Mouse (Mus musculus) right cerebral cortex, adult 18-20 months (tissue): ENCODE measurements at regions not wholly inside any gene's neighbourhood (a gene's known extent, or its start where the extent isn't known, plus 50 kb on each side); places are given as distances from the start of the nearest gene placed in this dataset.

Experiments
- DNase-seq: peaks from one replicate; pipeline ENCODE4 v3.0.0; 2022; ENCODE audit warnings: mixed read lengths

DNA sequence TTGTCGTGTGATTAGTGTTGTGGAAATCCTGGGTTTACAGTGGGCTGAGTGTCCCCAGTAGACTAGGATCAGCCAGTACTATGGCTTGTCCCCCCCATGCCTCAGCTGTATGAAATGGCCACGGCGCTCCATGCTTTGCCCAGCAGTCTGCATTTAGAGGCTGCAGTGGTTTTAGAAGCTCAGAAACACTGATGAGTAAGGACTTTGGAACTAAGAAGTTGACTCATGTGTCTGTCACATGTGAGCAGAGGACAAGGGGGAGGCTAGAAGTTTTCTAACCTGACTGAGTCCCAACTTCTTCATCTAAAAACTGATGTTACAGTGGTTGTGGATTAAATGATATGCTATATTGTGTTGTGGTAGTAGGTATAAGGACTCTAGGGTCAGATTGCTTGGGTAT is 371.5 kb downstream of the Bckdhb start:
- no peak for DNase-seq

DNA sequence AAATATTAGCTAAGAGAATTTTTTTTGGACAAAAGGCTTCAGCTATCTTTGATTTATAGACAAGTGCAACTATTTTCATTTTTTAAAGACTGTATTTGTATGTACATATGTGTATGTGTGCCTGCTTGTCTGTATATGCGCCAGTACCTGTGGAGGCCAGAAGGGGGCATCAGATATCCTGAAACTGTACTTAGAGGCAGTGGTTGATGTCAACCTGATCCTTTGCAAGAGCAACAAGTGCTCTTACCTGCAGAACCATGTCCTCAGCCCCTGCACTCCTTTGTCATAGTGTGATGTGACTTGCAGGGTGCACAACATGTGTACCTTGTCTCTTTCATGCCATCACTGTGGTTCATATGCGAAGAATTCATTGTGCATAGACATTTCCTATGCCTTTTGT is 379.5 kb downstream of the Bckdhb start:
- no peak for DNase-seq

DNA sequence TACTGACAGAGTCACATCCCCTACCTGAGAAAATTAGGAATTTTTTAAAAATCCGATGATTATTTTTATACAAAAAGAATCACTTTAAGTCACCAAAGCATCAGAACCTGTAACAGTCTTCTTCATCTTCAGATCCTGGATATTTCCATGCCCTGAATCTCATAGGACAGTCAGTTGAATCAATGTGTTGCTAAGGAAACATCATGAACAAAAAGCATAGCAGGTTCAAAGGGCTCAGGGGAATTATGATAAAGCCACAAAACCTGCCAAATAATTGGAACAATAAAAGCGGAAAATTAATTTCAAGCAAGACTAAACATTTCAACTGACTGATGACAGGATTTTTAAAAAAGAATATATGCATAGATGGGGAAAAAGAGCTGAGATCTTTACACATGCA is 393.9 kb downstream of the Bckdhb start:
- no peak for DNase-seq

DNA sequence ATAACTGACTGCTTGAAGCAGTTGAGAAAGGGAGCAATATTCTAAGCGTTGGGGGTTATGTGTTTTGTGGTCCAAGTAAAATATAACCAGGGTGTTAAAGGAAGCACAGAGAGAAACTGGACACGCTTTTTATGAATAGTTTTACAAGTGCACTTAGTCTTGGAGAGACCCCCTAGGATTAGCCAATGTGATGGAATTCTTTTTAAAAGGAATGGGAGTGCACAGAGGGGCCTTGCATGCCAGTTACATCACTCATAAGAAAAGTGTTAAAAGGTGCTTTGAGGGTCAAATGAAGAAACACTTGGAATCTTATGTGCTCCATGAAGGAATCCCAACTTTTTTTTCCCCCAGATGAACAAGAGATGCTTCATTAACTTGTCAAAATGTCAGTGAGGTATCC is 394.4 kb downstream of the Bckdhb start:
- DNase-seq, result no peak

DNA sequence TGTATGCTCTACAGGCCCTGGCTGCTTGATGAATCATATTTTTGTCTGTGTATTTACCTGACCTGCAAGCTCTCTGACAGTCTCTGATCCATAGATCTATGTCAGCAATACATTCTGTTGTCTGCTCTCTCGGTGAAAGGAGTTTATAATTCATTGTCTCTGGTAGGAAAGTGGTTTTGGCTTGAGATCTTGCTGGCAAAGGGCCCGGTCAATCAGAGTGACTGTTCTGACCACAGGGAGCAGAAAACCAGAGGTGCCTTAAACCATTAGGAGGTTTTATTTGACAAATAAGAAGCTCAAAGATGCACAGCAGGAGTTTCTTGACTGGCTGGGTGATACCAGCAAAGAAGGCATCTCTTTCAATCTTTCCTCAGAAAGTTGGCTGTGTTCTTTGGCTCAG is 398.2 kb downstream of the Bckdhb start:
- DNase-seq, result no peak

DNA sequence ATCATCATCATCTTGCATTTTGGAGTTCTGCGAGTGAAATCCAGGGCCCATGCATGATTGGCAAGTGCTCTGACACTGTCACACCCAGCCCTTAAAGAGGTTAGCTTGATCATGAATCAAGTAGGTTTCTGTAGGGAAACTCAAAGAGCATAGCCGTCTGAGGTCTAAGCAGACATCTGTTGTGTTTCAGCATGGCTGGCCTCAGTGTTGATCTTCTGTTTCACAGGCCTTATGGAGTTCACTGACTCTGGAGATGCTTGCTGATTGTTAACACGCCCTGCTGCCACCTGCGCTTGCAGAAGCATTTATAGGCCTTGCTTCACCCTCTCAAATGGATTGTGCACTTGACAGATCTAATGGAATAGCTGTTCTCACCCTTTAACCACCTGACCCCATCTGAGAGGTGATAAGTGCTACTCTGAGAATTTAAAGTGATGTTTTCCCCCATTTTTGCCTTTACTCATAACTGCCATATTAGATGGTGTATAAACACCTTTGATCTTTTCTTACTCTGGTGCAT is 406.2 kb downstream of the Bckdhb start:
- DNase-seq, result no peak

DNA sequence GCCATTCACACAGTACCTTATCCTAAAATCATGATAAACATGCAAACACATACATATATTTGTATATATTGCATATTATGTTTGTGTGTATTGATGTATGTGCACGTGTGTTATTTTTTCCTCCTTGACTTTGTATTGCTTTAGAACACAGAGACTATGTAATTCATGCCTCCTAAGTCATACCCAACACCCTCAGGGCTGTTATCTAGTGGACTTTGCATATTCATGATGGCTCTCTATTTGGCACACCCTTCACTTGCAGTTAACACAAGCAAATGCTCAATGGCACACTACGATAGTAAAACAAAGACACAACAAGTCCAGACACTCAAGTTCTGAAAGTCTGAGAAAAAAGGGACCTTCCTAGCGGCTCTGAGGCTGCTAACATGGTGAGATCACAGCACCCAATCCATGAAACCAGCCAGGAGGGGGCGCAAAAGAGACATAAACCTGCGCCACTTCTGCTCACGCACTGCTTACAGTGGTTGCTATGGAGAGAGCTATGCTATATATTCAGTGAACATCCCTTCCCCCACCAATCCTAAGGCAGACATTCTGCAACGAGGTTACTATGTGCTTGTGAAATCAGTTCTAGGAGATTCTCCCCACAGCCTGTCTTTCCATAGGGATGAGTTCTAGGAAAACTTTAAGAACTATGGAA is 418.6 kb downstream of the Bckdhb start:
- peak; percentile 84 for DNase-seq

DNA sequence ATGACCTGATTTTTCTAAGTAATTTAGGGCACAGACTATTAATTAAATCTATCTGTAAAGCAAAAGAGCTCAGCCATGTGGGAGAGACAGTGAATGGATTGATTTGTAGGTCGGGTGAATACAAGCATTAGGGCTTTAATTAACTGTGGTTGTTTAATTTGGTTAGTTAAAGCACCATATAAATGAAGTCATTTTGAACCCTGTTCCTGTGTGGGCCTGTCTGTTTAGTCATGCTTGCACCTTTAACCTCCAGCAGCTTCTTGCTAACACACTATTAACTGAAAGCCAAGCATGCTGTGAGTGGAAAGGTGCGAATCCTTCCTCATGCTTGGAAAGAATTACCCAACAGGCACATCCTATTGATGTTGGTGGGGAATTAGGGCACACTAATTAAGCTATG is 425.3 kb downstream of the Bckdhb start:
- DNase-seq, result no peak

DNA sequence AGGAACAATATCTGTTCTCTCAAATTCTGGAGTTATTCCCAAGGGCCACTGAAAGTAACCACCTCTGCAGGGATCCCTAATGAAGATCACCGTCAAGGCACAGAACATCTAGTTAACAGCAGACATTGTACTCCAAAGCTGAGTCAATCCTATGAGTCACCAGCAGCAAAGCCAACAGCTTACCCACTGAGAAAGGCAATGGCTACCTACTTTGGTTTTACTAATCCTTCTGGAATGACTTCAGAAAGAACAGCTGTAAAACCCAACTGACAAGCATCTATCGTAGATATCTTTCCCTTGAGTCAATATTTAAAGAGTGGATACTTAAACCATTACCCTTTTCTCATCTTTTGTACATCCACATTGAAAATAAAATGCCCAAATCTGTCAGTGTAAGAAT is 429.5 kb downstream of the Bckdhb start:
- DNase-seq, result no peak

DNA sequence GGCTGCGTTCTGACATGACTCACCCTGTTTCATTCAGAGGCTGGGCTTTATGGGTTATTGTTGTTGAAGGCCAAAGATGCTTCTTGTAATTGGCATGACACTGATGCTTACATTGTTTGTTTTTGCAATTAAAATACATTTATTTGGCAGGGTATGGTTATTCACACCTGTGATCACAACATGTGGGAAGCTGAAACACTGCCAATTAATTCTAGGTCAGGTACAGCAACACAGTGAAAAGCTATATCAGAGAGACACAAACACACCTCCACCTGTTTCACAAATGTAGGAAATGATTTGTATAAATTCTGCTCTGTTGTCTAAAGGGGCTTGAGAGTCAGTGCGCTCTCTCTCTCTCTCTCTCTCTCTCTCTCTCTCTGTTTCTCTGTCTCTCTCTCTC is 431.2 kb downstream of the Bckdhb start:
- no peak for DNase-seq

DNA sequence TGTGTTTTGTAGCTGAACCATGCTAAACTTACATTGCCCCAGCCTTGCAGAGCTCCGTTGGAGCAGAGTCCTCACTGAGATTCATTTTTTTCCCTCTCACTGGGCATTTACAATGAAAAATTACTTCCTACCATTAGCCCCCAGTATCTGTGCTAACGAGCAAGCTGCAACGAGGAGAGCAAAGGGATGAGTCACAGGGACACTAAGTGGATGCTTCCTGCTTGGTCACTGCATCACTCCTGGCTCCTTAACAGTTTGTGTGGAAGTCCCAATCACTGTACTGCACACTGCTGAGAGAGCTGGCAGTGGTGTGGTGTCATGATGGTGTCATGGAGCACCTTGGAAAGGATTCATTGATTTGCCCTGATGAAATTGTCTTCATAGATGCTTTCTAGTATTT is 434.9 kb downstream of the Bckdhb start:
- DNase-seq, result no peak

DNA sequence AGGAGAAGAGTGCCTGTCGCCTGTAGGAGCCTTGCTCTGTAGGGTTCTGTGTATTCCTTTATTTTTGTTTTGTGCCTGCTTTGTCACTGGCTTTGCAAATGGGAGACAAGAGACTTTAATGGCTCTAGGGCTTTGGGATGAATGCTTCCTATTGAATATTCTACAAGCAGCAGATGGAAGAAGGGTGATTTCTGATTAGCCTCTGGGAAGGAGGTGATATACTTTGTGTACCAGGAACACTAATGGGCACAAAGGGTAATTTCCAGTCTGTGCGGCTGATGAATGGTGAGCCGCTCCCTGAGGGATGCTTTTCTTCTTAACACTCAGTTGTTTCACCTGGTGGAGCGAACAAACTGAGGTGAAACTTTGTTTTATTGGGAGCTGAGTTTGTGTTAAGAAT is 435.5 kb downstream of the Bckdhb start:
- DNase-seq, result no peak

DNA sequence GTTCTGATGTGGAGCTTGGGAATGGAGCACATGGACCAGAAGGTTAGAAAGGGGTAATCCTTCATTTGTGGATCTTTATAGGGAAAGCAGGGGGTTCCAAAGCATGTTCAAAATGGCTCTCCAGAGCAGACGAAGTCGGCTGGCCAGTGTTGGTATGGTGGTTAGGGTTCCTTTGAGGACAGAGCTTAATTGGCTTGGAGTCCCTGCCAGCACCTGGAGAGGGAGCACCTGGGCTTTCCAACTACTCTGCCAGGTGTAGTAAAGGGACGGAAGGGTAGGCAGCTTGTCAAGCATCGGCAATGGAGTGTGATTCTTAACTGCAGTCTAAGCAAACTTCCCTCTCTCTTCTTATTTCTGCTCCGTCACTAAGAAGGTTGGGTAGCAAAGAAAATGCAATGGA is 438.5 kb downstream of the Bckdhb start:
- DNase-seq, result no peak

DNA sequence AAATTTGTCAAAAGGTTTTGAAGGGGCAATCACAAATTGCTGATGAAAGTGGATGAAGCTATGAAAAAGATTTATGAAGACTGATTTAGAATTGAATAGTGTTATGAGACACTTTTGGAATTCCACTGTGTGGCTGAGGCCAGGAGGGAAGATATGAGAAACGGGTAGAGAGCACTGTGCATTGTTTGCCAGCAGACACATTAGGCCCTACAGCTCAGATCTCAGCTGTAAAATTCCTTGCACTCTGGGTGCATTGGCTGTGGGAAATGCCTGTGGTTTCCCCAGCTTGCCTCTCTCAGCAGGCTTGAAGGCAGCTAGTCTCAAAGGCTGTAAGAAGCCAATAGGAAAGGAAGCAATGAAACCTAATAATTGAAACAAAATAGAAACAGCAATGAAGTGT is 444.3 kb downstream of the Bckdhb start:
- DNase-seq, result no peak

DNA sequence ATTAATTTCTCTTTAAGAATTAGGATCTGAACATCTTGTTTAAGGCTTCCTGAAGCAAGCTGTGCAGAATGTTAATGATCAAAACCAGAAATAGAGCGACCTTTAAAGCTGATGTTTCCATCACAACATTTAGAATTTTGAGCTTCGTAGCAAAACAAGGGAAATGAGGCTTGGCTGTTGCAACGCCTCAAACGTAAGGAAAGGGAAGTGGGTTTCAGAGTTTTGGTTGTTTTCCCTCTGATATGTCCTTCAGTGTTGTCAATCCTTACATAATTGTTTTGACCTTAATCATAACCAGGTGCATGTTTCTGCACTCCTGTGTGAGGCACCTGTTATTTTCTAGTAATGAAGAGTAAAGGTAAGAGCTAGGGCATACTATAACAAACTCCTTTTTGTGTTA is 445.3 kb downstream of the Bckdhb start:
- DNase-seq, result no peak

DNA sequence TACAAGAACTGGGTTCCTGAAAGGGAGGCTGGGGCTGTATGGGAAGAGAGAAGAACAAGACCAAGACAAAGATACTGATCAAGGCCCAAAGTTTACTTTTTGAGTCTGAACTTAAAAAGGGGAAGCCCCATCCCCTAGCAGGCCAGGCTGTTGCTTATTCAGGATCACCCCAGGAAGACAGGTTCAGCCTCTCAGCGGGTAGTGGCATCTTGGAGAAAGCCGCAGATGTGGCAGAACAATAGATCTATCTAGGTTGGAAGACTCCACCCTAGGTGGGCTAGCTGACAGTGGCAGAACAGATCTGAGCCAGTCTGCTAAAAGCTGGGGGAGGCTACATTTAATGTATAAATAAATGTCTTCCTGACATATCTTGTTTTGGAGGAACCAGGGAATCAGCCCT is 450.8 kb downstream of the Bckdhb start:
- no peak for DNase-seq

DNA sequence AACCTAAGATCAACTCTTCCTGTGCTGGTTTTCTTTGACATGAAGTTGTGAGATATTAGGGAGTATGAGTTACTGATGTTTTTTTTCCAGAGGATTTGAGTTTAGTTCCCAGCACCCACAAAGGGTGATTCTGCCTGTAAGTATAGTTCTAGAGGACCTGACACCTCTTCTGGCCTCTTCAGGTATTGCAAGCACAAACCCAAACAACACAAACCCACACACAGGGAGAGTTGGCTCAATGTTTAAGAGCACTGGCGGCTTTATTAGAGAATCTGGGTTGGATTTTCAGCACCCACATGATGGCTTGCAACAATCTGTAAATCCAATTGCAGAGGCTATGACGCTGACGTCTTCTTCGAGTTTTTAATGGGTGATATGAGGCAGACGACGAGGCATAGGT is 451.7 kb downstream of the Bckdhb start:
- no peak for DNase-seq

DNA sequence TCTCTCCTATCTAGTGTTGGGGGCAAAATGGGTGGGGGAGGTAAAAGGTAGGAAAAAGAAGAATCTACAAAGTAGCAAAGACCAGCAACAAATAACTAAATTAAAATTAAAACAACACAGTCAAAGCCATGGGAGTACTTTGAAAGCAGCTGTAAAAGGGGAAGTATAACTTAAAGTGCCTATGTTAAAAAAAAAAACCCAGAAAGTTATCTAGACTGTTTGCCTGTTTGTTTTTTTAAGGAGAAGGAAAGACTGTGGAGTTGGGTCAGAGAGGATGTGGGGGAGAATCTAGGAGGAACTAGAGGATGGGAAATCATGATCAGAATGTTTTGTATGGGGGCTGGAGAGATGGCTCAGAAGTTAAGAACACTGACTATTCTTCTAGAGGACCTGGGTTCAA is 457.0 kb downstream of the Bckdhb start:
- no peak for DNase-seq

DNA sequence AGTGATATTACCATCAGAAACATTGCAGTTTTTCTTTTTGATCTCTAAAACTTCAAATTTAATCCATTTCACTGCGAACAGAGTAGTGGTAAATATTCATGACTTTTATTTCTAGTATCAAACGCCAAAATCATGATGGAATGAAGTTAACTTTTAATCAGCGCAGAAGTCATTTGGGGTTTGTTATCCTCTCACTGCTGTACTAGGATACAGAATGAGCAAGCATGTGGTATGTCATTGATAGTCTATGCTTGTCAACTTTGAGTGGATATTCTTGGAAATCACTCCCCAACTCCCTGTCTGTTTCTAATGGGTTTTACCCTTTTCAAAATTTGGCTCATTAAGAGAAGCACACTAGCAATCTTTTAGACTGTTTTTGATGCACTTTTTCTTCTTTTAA is 464.9 kb downstream of the Bckdhb start:
- no peak for DNase-seq

DNA sequence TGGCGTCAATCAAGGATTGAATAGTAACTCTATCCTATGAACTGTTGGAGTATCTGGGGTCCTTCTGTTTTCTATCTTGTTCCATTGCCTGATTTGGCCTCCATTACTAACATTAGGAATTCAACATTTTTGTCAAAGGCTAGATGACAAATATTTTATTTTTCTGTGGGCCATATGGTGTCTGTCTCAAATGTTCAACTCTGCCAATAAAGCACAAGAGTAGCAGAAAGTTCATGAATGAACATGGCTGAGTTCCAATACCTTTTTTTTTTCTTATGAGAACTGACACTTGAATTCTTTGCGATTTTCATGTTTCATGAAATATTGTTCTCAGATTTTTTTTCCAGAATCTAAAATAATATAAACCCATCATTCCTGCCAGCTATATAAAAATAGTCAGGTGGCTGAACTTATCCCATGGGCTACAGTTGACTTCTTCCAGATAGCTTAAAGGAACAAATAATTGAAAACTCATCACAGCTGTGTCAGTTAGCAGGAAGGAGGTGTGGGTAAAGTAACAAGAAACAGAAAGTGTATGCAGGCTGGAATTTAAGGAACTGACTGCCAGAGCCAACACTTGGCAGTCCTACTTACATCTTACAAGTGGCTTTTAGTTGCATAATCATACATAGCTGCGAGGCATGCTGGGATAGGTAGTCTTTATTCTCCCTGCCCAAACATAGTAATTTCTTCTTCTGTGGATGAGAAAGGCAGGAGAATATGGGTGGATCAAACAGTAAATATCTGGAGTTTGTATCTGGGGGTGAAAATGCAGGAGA is 469.8 kb downstream of the Bckdhb start:
- DNase-seq, result peak; percentile 5

DNA sequence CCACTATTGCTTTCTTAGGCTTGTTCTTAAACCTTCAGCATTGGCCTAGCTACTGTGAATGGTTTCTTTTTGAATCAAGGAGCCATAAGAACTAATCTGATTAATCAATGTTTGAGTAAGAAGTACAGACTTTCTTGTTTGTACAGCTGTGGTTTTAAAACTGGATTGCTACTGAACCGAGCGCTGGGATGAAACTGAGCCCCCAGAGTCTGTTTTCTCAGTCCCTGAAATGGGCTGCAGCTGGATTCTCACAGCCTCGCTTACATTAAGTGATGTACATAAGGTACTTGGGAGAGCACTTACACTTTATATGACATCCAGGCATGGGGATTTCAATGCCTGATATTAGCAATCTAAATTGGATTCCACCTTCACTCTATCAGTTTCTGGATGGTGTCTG is 474.5 kb downstream of the Bckdhb start:
- DNase-seq, result no peak

DNA sequence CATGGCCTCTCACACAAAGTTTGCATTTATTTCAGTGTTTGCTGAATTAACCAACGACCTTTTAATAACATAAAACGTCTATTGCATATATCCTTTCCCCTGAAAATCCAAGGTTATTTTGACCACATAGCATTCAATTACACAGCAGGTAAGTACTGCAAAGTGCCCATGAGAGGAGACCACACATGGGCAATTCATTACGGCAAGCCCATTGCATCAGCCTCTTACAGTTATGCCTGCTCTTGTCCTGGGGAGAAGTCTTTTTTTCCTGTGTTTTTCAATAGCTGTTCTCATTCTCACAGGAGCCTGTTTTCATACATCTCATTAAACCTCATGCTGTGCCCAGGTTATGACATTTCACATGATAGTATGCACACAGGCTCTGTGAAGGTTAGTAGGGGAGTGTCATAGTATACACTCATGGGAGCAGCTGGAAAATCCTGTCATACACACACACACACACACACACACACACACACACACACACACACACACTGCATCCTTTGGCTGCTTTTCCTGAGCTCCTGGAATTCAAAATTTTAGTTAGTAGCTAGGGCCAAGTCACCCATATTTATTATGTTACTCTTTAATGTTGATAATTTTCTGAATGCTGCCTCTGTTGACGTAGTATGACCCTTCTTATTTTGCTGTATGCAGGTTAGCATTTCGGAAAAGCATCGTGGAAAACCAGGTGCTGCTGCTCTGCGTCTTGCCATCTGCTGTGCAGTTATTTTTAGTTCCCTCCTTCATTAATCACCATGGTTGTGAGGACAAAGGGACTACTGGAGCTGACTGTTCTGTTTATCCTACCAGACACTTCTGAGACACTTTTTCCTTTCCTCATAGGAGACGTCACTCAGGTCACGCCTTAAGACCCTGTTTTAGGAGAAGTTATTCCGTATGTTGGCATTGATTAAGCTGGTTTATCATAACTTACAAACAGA is 483.6 kb downstream of the Bckdhb start:
- DNase-seq, result no peak
